Mouse (Mus musculus): ENCODE results near the gene Tead2.

The Tead2 gene

GRCm38 (mm10) chr7:45191161-45191560 lies 24.4 kb upstream of the Tead2 start:
- CTCF ChIA-PET, result interaction anchor here (0.9 kb wide), 1 partner anchor 13 kb away, joined by 6 read pairs; no protein-coding TSS in a partner anchor

- CTCF ChIA-PET, result interaction anchor here (0.6 to 0.9 kb wide), 2 partner anchors 13 to 17 kb away, joined by 6 to 7 read pairs; no protein-coding TSS in a partner anchor
These were observed 23.7 kb upstream of the Tead2 start for GRCm38 (mm10) chr7:45191803-45192363.

- CTCF ChIA-PET, result interaction anchor here (0.6 kb wide), 1 partner anchor 17 kb away, joined by 7 read pairs; no protein-coding TSS in a partner anchor
These were observed 22.8 kb upstream of the Tead2 start for GRCm38 (mm10) chr7:45192585-45193310.

GRCm38 (mm10) chr7:45193406-45193805 lies 22.1 kb upstream of the Tead2 start:
- CTCF ChIA-PET, result no interaction called here

- CTCF ChIA-PET, result no interaction called here
These were observed 21.4 kb upstream of the Tead2 start for GRCm38 (mm10) chr7:45193871-45194785.

GRCm38 (mm10) chr7:45195341-45196175 lies 20.0 kb upstream of the Tead2 start:
- CTCF ChIA-PET, result no interaction called here

DNA sequence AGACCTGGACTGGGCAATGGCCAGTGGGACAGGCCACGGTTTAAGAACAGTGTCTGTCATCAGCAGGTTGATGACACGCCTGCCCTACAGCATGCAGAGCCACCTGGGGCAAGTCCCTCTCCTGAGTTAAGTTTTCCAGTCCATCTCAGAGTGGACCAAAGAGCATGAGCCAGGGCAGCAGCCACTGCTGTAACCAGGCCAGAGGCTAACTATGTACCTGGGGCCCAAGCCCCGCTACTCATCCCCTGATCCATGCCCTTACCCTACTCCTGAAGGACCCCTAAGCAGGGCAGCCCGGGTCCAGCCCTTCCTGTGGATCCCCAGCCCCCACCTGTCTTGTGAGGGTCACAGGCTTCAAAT lies 19.4 kb upstream of the Tead2 start:
- CTCF ChIA-PET, result no interaction called here

GRCm38 (mm10) chr7:45196994-45197393 lies 18.6 kb upstream of the Tead2 start:
- CTCF ChIA-PET, result no interaction called here

- CTCF ChIA-PET, result interaction anchor here (1.1 to 1.3 kb wide), 2 partner anchors 34 to 36 kb away, joined by 4 read pairs; partner anchors contain the start of gene Slc17a7
These were observed 17.1 kb upstream of the Tead2 start for GRCm38 (mm10) chr7:45198435-45198834.

DNA sequence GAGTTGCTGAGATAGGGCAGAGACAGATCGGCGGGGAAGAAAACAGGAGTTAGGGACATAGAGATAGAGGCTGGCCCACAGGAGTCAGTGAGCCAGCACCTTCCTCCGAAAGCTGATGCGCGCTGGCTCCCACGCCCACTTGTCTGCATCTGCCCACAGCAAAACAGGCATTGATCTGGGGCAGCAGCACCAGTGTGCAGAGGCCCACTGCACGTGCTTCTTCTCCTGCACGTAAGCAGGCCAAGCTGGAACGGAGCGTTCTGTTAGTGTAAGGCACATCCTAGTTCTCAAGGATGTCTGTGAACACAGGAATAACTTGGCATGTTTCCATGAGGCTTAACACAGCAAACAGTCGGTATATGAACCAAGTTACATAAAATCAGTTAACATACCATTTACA lies 16.6 kb upstream of the Tead2 start:
- CTCF ChIA-PET, result interaction anchor here (1.1 to 1.3 kb wide), 2 partner anchors 35 to 37 kb away, joined by 4 read pairs; partner anchors contain the start of gene Slc17a7

- CTCF ChIA-PET, result no interaction called here
These were observed 12.9 kb upstream of the Tead2 start for GRCm38 (mm10) chr7:45202654-45203053.

GRCm38 (mm10) chr7:45204380-45205143 lies 11.0 kb upstream of the Tead2 start, which contains the start of gene Ccdc155:
Gene Ccdc155 (minus strand): TSS chr7:45204892.
- CTCF ChIA-PET, result interaction anchor here (0.7 kb wide), 1 partner anchor 78 kb away, joined by 4 read pairs; no protein-coding TSS in a partner anchor

DNA sequence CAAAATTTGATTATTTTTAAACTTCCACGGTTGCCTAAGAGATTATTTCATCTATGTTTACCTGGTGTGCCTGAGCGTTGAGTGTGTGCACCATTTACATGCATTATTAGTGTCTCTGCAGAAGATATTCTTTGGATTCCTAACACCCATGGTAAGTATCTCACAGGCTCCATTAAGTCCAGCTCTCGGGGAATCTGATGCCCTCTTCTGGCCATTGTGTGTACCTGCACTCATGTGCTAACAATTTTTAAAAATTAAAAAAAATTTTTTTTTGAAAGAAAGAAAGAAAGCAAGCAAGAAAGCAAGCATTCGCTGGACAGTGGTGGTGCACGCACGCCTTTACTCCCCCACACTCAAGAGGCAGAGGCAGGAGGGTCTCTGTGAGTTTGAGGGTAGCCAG lies 7.3 kb upstream of the Tead2 start:
- CTCF ChIA-PET, result interaction anchor here (1.3 kb wide), 1 partner anchor 30 kb away, joined by 7 read pairs; the partner anchor contains the start of gene Cd37

DNA sequence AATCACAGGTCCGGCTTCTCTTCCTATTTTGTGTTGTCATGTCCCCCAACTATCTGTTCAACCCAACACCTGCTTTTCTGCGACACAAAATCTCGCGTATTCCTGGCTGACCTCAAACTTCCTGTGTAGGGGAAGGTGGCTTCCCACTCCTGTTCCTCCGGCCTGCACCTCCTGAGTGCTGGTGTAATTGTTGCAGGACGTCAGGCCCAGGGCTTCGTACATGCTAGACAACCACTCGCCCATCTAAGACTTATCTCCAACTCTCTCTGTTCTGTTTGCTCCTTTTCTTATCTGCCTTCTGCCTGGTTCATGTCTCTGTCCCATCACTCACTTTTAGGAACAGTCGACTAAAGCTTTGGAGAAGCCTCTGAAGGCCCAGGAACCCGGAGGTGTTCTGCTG lies 4.5 kb upstream of the Tead2 start:
- CTCF ChIA-PET, result no interaction called here

- CTCF ChIA-PET, result no interaction called here
These were observed 3.7 kb upstream of the Tead2 start, which contains the start of gene Dkkl1 for GRCm38 (mm10) chr7:45211851-45212251. Gene Dkkl1 (minus strand): TSS chr7:45212147.

DNA sequence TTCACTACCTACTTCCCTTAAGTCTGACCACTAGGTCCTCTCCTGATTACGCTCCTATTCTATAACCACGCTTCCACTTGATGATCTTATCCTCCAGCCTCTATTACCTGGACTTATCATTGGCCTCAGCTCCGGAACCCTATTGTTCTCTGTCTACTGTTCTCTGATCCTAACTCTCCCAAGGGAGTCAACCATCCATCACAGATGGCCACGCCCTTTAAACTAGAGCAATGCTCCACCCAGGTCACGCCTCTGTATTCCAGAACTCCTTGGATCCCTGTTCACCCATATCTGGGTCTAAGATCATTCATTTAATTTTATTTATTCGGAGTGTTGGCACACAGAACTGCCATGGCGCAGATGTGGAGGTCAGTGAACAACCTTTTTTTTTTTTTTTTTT lies 3.2 kb upstream of the Tead2 start:
- CTCF ChIA-PET, result no interaction called here

DNA sequence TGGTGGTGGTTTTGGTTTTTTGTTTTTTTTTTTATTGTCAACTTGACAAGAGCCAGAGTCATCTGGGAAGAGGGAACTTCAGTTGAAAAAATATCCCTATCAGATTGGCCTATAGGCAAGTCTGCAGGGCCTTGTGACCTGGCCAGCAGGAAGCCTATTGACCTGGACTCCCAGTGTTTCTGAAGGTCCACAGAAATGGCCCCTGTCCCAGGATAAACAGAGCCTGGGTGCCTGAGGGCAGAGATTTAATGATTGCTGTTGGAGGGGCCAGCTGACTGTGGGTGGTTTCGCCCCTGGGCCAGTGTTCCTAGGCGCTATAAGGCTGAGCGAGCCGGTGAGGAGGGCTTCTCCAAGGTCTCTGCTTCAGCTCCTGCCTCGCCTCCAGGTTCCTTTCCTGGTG lies 1.8 kb upstream of the Tead2 start:
- CTCF ChIA-PET, result interaction anchor here (0.5 to 0.6 kb wide), 2 partner anchors 33 to 585 kb away, joined by 3 to 5 read pairs; no protein-coding TSS in a partner anchor

- CTCF ChIA-PET, result no interaction called here
These were observed 1.1 kb downstream of the Tead2 start for GRCm38 (mm10) chr7:45216442-45217183.

DNA sequence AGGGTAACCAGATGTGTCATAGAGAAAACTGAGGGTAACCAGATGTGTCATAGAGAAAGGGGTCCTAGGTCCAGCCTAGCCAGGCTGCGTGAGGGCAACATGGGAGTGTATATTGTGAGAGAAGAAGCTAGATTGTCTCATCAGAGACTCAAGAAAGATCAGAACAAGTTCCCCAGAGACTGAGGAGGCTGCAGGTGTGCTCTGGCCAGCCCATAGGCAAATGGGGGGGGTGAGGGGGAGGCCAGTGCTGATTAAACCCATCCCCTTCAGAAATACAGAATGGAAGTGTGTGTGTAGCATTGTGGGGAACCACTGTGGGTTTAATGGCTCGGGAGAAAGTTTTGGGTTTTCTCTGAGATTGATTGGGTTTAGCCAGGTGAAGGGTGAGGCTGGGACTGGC lies 6.1 kb downstream of the Tead2 start:
- CTCF ChIA-PET, result no interaction called here

DNA sequence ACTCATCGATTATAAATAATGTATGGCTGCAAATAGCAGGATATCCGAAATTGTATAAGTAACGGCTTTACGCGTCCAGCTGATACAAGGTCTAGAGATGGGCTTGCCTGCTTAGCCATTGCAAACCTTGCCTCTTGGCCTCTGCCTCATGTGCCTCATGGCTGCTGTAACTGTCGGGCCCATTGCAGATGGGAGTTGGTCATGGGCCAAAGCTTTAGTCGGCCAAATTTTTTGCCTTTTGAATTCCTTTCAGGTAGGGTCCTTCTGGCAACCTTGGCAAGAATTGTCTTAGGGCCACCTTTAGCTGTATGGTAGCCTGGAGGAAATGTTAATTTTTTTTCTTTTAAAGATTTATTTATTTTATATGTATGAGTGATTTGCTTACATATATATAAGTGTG lies 9.3 kb downstream of the Tead2 start:
- CTCF ChIA-PET, result no interaction called here
